Mouse (Mus musculus): ENCODE results near the gene Cd69. TPM values are rescaled to one million over a fixed set of nuclear protein-coding genes. Genes with fewer than 3 reads are reported as not detected.

Gene Cd69
- polyA plus RNA-seq, 1 experiment from 2014 or later, result 0.13 TPM

DNA sequence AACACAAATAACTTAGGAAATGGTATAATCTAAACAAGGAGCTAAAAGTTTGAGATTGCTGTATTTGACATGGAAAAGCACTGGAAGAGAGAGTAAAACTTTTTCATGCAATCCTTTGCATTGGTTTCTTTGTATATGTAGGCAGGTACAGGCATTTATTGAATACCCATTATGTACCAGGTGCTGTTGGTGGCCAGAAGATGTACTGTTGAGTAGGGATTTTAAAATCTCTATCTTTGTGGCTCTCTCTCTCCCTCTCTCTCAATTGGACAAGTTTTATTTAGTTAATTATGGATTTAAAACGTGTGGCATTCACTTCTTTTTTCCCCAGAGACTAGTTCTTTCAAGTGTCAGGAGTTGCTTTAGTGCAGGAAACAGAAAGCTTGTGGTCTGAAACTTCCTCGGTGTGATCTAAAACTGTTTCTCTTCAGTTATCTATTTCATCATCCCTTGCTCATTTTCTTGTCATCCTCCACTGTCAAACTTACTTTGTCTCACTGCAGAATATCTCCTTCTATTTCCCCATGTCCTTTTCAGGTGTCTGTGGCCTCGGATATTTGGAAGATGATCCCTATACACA lies 478 bp upstream of the Cd69 start:
- no peak overlapping the region for H3K27ac ChIP-seq
- no peak overlapping the region for H3K9ac ChIP-seq
- 64% methylated on average over 3 of the region's 3 CpGs for WGBS
- no peaks in the 10 kb centered on the region for H3K4me1 ChIP-seq
- H3K4me3 ChIP-seq, result no peak overlapping the region
- ATAC-seq (ENCODE audit: insufficient number of reproducible peaks, low FRiP score, low TSS enrichment, low read depth), result no peak
- no peaks in the 10 kb centered on the region for H3K27me3 ChIP-seq
- no peak overlapping the region for H3K4me2 ChIP-seq
- H3K36me3 ChIP-seq, result no peaks in the 10 kb centered on the region
- H3K9me3 ChIP-seq, result no peaks in the 10 kb centered on the region

DNA sequence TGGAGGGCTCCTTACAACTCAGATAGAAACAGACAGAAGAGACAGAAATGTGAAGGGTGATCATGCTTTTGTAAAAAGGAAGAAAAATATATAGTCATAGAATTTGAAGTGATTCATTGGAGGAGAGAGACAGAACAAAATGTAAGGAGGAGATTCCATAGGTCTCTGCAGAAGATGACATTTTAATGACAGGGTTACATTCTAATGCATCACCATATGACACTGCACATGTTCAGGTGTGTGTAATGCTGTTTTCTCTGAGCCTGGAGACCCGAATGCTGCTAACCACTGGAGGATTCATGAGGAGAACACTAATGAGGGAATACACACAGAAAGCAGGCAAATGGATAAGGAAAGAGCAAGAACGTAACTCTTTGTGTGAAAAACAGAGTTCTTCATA lies 760 bp downstream of the Cd69 start:
- H3K27me3 ChIP-seq, result no peaks in the 10 kb centered on the region
- no peak overlapping the region for H3K27ac ChIP-seq
- no peaks in the 10 kb centered on the region for H3K36me3 ChIP-seq
- no peak overlapping the region for H3K4me3 ChIP-seq
- no peaks in the 10 kb centered on the region for H3K4me1 ChIP-seq
- 74% methylated on average over 2 of the region's 2 CpGs for WGBS
- H3K9me3 ChIP-seq, result no peaks in the 10 kb centered on the region
- no peak overlapping the region for H3K4me2 ChIP-seq
- ATAC-seq (ENCODE audit: insufficient number of reproducible peaks, low FRiP score, low TSS enrichment, low read depth), result no peak
- H3K9ac ChIP-seq, result no peak overlapping the region

GRCm38 (mm10) chr6:129273662-129274061 lies 1.6 kb downstream of the Cd69 start:
- Histone ChIP-seq H3K4me3 (no peak overlapping the region), H3K9me3 (no peaks in the 10 kb centered on the region), H3K4me2 (no peak overlapping the region), H3K4me1 (no peaks in the 10 kb centered on the region), H3K9ac (no peak overlapping the region), H3K27me3 (no peaks in the 10 kb centered on the region), H3K27ac (no peak overlapping the region), H3K36me3 (no peaks in the 10 kb centered on the region)
- no peak for ATAC-seq (ENCODE audit: insufficient number of reproducible peaks, low FRiP score, low TSS enrichment, low read depth)
- WGBS, result 79% methylated on average over 3 of the region's 3 CpGs

DNA sequence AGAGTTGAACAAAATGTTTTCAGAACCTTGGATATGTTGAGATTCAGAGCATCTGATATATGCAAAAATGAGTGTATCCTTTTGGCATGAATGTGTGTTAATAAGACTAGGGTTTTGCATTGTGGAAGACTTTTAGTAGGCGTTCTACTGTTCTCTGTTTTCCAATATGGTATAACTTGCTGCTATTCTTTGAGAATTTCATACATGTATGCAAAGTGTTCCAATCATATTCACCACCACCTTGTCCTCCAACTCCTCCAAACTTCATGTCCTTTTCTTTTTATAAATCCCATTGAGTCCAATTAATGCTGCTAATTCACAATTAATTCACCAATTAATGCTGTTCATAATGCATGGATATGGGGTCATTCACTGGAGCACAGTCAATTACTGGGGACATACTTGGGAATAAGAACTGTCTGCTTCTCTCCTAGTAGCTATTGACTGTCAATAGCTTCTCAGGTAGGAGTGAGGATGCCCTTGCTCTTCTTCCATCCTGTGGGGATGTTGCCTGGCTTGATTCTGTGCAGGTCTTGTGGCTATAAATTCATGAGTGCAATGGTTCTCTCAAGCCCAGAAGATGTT lies 8.7 kb downstream of the Cd69 start:
- Histone ChIP-seq H3K9ac (no peak overlapping the region), H3K4me2 (no peak overlapping the region), H3K36me3 (no peaks in the 10 kb centered on the region), H3K4me1 (no peaks in the 10 kb centered on the region), H3K9me3 (no peaks in the 10 kb centered on the region), H3K27ac (no peak overlapping the region), H3K27me3 (no peaks in the 10 kb centered on the region), H3K4me3 (no peak overlapping the region)
- WGBS, result 67% methylated on average over 1 of the region's 1 CpGs
- no peak for ATAC-seq (ENCODE audit: insufficient number of reproducible peaks, low FRiP score, low TSS enrichment, low read depth)

- ATAC-seq (ENCODE audit: insufficient number of reproducible peaks, low FRiP score, low TSS enrichment, low read depth), result no peak
- no peaks in the 10 kb centered on the region for H3K4me1 ChIP-seq
- H3K4me2 ChIP-seq, result no peak overlapping the region
- no peak overlapping the region for H3K9ac ChIP-seq
- 70% methylated on average over 3 of the region's 3 CpGs for WGBS
- no peak overlapping the region for H3K27ac ChIP-seq
- no peaks in the 10 kb centered on the region for H3K36me3 ChIP-seq
- no peaks in the 10 kb centered on the region for H3K27me3 ChIP-seq
- no peaks in the 10 kb centered on the region for H3K9me3 ChIP-seq
- no peak overlapping the region for H3K4me3 ChIP-seq
Observed at GRCm38 (mm10) chr6:129265821-129266220, 9.4 kb downstream of the Cd69 start.

DNA sequence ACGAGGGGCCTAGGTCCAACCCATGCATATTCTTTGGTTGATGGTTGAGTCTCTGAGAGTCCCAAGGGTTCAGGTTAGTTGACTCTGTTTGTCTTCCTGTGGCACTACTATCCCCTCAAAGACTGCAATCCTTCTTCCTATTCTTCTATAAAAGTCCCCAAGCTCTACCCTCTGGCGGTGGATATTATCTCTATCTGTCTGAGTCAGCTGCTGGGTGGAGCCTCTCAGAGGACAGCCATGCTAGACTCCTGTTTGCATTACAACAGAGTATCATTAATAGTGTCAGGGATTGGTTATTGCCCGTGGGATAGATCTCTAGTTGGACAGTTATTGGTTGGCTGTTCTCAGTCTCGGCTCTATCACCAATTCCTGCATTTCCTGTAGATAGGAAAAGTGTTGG lies 14.3 kb downstream of the Cd69 start:
- Histone ChIP-seq H3K27me3 (no peaks in the 10 kb centered on the region), H3K36me3 (no peaks in the 10 kb centered on the region), H3K4me3 (no peak overlapping the region), H3K27ac (no peak overlapping the region), H3K4me2 (no peak overlapping the region), H3K9ac (no peak overlapping the region), H3K9me3 (no peaks in the 10 kb centered on the region), H3K4me1 (no peaks in the 10 kb centered on the region)
- 87% methylated on average over 4 of the region's 4 CpGs for WGBS
- ATAC-seq (ENCODE audit: insufficient number of reproducible peaks, low FRiP score, low TSS enrichment, low read depth), result no peak

GRCm38 (mm10) chr6:129260034-129260433 lies 15.2 kb downstream of the Cd69 start:
- H3K4me3 ChIP-seq, result no peak overlapping the region
- H3K27ac ChIP-seq, result no peak overlapping the region
- no peak overlapping the region for H3K9ac ChIP-seq
- no peaks in the 10 kb centered on the region for H3K27me3 ChIP-seq
- H3K4me1 ChIP-seq, result no peaks in the 10 kb centered on the region
- ATAC-seq (ENCODE audit: insufficient number of reproducible peaks, low FRiP score, low TSS enrichment, low read depth), result no peak
- H3K9me3 ChIP-seq, result no peaks in the 10 kb centered on the region
- no peak overlapping the region for H3K4me2 ChIP-seq
- no peaks in the 10 kb centered on the region for H3K36me3 ChIP-seq

- H3K27ac ChIP-seq, result no peak overlapping the region
- no peak overlapping the region for H3K4me3 ChIP-seq
- ATAC-seq (ENCODE audit: insufficient number of reproducible peaks, low FRiP score, low TSS enrichment, low read depth), result no peak
- H3K4me2 ChIP-seq, result no peak overlapping the region
- no peak overlapping the region for H3K9ac ChIP-seq
- 60% methylated on average over 7 of the region's 7 CpGs for WGBS
- no peaks in the 10 kb centered on the region for H3K4me1 ChIP-seq
- H3K9me3 ChIP-seq, result no peaks in the 10 kb centered on the region
- H3K36me3 ChIP-seq, result no peaks in the 10 kb centered on the region
- H3K27me3 ChIP-seq, result no peaks in the 10 kb centered on the region
Observed at GRCm38 (mm10) chr6:129256018-129256417, 19.2 kb downstream of the Cd69 start.

DNA sequence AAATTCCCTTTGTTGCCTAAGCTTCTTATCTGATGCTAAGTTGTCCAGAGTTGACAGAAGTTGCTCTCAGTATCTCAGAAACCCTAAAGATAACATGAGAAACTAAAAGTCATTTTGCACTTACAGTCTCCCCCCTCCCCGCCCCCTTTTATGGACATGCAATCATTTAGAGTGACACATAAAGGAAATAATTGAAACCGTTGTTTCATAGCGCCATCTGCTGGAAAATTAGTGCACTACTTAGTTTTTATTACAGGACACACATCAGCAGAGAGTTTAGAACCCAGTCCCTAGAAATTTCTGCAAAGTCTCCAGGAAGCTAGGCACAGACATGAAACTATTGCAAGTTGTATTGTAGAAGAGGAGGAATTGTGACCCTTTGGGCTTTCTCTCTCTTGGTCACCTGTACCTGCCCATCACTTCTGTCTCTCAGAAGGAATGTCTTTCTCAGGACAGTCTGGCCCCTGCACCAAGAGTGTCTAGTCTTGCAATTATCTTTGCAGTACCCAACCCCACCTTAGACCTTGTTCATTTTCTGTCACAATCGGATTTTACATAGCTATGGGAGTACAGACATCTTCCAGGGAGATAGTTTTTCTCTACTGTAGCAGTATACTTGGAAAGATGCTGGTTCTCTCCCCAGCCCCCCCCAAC lies 20.2 kb downstream of the Cd69 start:
- no peak overlapping the region for H3K27ac ChIP-seq
- H3K4me3 ChIP-seq, result no peak overlapping the region
- no peaks in the 10 kb centered on the region for H3K9me3 ChIP-seq
- WGBS, result 16% methylated on average over 4 of the region's 4 CpGs
- no peak overlapping the region for H3K4me2 ChIP-seq
- H3K9ac ChIP-seq, result no peak overlapping the region
- no peaks in the 10 kb centered on the region for H3K27me3 ChIP-seq
- no peaks in the 10 kb centered on the region for H3K4me1 ChIP-seq
- H3K36me3 ChIP-seq, result no peaks in the 10 kb centered on the region
- ATAC-seq (ENCODE audit: insufficient number of reproducible peaks, low FRiP score, low TSS enrichment, low read depth), result no peak

DNA sequence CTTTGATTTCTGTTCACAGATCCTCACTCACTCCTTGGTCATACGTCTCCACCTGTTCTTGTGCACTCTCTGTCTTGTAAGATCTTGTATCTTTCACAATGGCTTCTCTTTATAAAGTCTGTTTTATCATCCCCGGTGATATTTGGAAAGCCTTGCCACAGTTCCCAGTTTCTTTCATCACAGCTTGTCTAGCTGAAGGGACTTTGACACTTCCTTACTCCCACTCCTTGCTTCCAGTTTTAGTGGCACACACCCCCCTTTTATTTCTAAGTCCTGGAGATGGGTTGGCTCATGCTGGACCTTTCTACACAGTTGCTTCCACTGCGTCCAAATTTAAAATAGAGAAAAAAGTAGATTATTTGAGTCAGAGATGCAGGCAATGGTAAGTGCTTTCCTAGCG lies 20.9 kb downstream of the Cd69 start:
- Histone ChIP-seq H3K9ac (no peak overlapping the region), H3K27ac (no peak overlapping the region), H3K27me3 (no peaks in the 10 kb centered on the region), H3K4me2 (no peak overlapping the region), H3K36me3 (no peaks in the 10 kb centered on the region), H3K9me3 (no peaks in the 10 kb centered on the region), H3K4me1 (no peaks in the 10 kb centered on the region), H3K4me3 (no peak overlapping the region)
- WGBS, result 72% methylated on average over 4 of the region's 4 CpGs
- ATAC-seq (ENCODE audit: insufficient number of reproducible peaks, low FRiP score, low TSS enrichment, low read depth), result no peak

- Histone ChIP-seq H3K4me1 (no peaks in the 10 kb centered on the region), H3K4me2 (no peak overlapping the region), H3K9me3 (no peaks in the 10 kb centered on the region), H3K36me3 (no peaks in the 10 kb centered on the region), H3K9ac (no peak overlapping the region), H3K27me3 (no peaks in the 10 kb centered on the region), H3K27ac (no peak overlapping the region), H3K4me3 (no peak overlapping the region)
- ATAC-seq (ENCODE audit: insufficient number of reproducible peaks, low FRiP score, low TSS enrichment, low read depth), result no peak
Observed at GRCm38 (mm10) chr6:129248243-129248642, 27.0 kb downstream of the Cd69 start.

- no peaks in the 10 kb centered on the region for H3K9me3 ChIP-seq
- H3K9ac ChIP-seq, result no peak overlapping the region
- no peak overlapping the region for H3K4me3 ChIP-seq
- no peaks in the 10 kb centered on the region for H3K36me3 ChIP-seq
- ATAC-seq (ENCODE audit: insufficient number of reproducible peaks, low FRiP score, low TSS enrichment, low read depth), result no peak
- H3K4me2 ChIP-seq, result no peak overlapping the region
- 67% methylated on average over 1 of the region's 1 CpGs for WGBS
- H3K27ac ChIP-seq, result no peak overlapping the region
- no peaks in the 10 kb centered on the region for H3K4me1 ChIP-seq
- H3K27me3 ChIP-seq, result no peaks in the 10 kb centered on the region
Observed at GRCm38 (mm10) chr6:129246992-129247391, 28.2 kb downstream of the Cd69 start.

GRCm38 (mm10) chr6:129245793-129246192 lies 29.4 kb downstream of the Cd69 start:
- Histone ChIP-seq H3K4me2 (no peak overlapping the region), H3K9ac (no peak overlapping the region), H3K27ac (no peak overlapping the region), H3K9me3 (no peaks in the 10 kb centered on the region), H3K27me3 (no peaks in the 10 kb centered on the region), H3K4me1 (no peaks in the 10 kb centered on the region), H3K36me3 (no peaks in the 10 kb centered on the region), H3K4me3 (no peak overlapping the region)
- no peak for ATAC-seq (ENCODE audit: insufficient number of reproducible peaks, low FRiP score, low TSS enrichment, low read depth)

Measured in limb, embryonic 15.5 days (tissue).